Mouse (Mus musculus) hematopoietic stem cell, adult 5-6 weeks (primary cell): ENCODE results near the gene Ipp. TPM values are rescaled to one million over a fixed set of nuclear protein-coding genes. Genes with fewer than 3 reads are reported as not detected.

Experiments used
- ATAC-seq, 2 experiments: fragments of 125-278 bp in 1 of 2; replicated peaks in 1 of 2; 2 replicates each; pipeline ENCODE4 v1.8.0; 2016 to 2017; ENCODE audit warnings: inconsistent platforms in 2 of 2, mild to moderate bottlenecking in 2 of 2, moderate number of reproducible peaks in 2 of 2, low read depth in 1 of 2, moderate TSS enrichment in 1 of 2; ENCODE audit not compliant: low FRiP score in 2 of 2, poor library complexity in 2 of 2, severe bottlenecking in 2 of 2, insufficient read depth in 1 of 2, low TSS enrichment in 1 of 2
- total RNA-seq: library from RNA; stranded (forward); fragments of 172-1452, 232-1000 nt; gene quantifications from 2 replicates; pipeline ENCODE4 v1.2.3, GENCODE M21; 2017

Gene Ipp
- total RNA-seq, 1 experiment from 2014 or later: 31.5 TPM

GRCm38 (mm10) chr4:116555413-116556300, 48.3 kb downstream of the Ipp start, which contains the start of gene Tmem69:
Tmem69 (minus strand) TSS chr4:116555936.
- 0 out of 4 replicates have a peak, but pooled peaks of 1 of the 2 experiments have one; percentile 1 for ATAC-seq

- ATAC-seq: peak; percentile 89
Observed at GRCm38 (mm10) chr4:116556561-116557305, 49.4 kb downstream of the Ipp start.

- peak; percentile 77 to 89 for ATAC-seq
Observed at GRCm38 (mm10) chr4:116557306-116558121, 50.2 kb downstream of the Ipp start, which contains the start of gene Gpbp1l1. Gpbp1l1 (plus strand) TSS chr4:116557658.

GRCm38 (mm10) chr4:116558151-116558882, 51.0 kb downstream of the Ipp start:
- ATAC-seq: no peak

Other genes with a start within 250 kb of the Ipp start
- gene Mast2, start 43.4 kb upstream of the Ipp start, total RNA-seq: 11.8 and 12.6 TPM in 2 replicates
- gene Tmem69, start 48.4 kb downstream of the Ipp start, total RNA-seq: 12.4 and 12.6 TPM in 2 replicates
- 190 and 203 TPM in 2 replicates for gene Gpbp1l1, start 50.1 kb downstream of the Ipp start, total RNA-seq
- 4.6 and 7.3 TPM in 2 replicates for gene Ccdc17, start 89.1 kb downstream of the Ipp start, total RNA-seq
- gene Nasp, start 120.4 kb downstream of the Ipp start, total RNA-seq: 291 and 379 TPM in 2 replicates
- gene Akr1a1, start 144.1 kb downstream of the Ipp start, total RNA-seq: 341 and 616 TPM in 2 replicates
- 221 and 249 TPM in 2 replicates for gene Prdx1, start 178.0 kb downstream of the Ipp start, total RNA-seq
- 17.8 and 26.2 TPM in 2 replicates for gene Mmachc, start 200.9 kb downstream of the Ipp start, total RNA-seq
- gene Ccdc163, start 201.0 kb downstream of the Ipp start, total RNA-seq: 19.8 and 27.4 TPM in 2 replicates
- 6.1 and 6.9 TPM in 2 replicates for gene Tesk2, start 213.4 kb downstream of the Ipp start, total RNA-seq